Mouse (Mus musculus): ENCODE measurements around the gene Enpp5. TPM values are rescaled to one million over a fixed set of nuclear protein-coding genes. Genes with fewer than 3 reads are reported as not detected.

Gene Enpp5
- polyA plus RNA-seq, 1 experiment from 2014 or later, result 114 TPM

DNA sequence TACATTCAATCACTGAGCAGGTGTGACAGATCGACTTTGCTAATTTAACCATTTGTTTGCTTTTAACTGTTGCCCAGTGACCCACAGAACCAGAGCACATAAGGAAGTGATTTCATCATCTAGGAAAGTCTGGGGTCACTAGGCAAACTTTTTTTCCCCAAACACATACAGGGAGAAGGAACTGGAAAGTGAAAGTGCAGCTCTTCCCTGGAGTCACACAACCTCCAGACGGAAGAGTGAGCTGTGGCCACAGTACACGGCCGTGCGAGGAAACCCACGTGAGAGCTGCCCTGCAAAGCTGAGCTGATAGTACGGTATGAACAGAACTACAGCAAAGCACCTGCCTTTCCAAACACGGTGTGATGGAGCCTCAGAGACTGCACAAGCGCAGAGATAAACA, 22.3 kb downstream of the Enpp5 start:
- peaks cover 12% of the 10 kb centered on the region for H3K4me1 ChIP-seq
- no peak for ATAC-seq (ENCODE audit: low FRiP score)

DNA sequence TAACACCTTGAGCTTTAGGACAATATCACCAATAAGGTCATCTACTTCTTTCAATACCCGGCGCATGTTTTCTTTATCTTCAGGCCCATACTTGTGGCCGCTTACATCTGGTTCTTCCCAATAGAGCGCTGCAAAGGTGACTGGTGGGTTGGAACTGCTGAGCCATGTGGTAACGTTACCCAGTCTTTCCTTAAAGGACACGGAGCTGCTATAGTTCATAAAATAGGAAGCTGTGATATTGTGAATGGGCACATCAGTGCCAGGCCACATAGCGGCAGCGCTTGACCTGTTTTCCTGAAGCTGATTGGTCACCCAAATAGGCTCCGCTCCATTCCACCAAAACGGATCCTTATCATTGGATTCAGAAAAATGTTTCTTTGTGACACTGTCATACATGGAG, 23.3 kb downstream of the Enpp5 start:
- no peaks in the 10 kb centered on the region for H3K27me3 ChIP-seq (replicated peaks)
- no peak overlapping the region for H3K27ac ChIP-seq (replicated peaks)
- 94% methylated on average over 10 of the region's 10 CpGs for WGBS
- no peaks in the 10 kb centered on the region for H3K36me3 ChIP-seq
- H3K9ac ChIP-seq (replicated peaks), result no peak overlapping the region
- no peaks in the 10 kb centered on the region for H3K9me3 ChIP-seq (replicated peaks)
- no peak overlapping the region for H3K4me3 ChIP-seq (replicated peaks)
- peaks cover 12% of the 10 kb centered on the region for H3K4me1 ChIP-seq
- no peak for ATAC-seq (ENCODE audit: low FRiP score)
- no peak overlapping the region for H3K4me2 ChIP-seq

More for the DNA sequence above, 22.3 kb downstream of the Enpp5 start:
- no peak overlapping the region for H3K4me2 ChIP-seq
- H3K36me3 ChIP-seq, result no peaks in the 10 kb centered on the region
- no peak overlapping the region for H3K27ac ChIP-seq (replicated peaks)
- 84% methylated on average over 9 of the region's 9 CpGs for WGBS
- H3K9me3 ChIP-seq (replicated peaks), result no peaks in the 10 kb centered on the region
- no peaks in the 10 kb centered on the region for H3K27me3 ChIP-seq (replicated peaks)
- no peak overlapping the region for H3K9ac ChIP-seq (replicated peaks)
- H3K4me3 ChIP-seq (replicated peaks), result no peak overlapping the region

DNA sequence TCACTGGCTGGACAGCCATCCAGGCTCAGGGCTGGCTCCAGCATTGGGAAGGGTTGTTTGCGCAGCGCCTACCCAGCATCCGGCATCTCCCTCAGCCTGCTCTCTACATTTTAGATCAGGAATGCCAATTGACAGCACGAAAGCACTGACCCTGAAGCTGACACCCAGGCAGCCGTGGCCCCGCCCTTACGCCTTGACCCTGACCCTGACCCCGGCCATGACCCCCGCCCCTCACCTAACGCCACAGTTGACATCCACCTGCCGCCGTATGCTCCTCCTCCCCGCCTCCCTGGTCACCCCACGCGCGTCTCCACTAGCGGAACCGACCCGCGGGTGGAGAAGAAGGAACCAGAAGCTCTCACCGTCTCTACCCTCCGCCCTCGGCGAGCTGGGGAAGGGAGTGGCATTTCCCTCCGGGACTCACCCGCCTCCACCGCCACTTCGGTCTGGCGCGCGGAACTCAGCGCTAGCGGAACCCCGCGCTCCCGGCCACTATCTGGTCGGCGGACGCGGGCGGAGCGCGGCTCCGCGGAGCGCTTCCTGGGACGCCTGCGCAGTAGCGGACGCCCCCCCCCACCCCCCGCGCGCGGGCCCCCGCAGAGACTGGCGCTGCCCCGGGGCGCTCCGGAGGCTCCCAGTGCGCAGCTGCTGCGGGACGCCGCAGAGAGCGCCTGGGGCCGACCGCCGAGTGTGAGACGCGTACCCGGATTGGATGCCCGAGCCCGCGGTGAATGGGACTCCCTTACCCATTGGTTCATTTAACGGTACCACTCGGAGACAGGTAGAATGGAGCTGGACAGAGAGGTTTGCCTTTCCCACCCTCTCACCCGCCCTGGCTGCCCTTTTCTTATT, 26.9 kb downstream of the Enpp5 start, which contains the start of gene Enpp4:
Gene Enpp4, minus strand, starts transcription at position 523 of the 852 bp plus-strand sequence.
- under 1% methylated on average over 76 of the region's 76 CpGs for WGBS
- peak; percentile 98 for ATAC-seq (ENCODE audit: low FRiP score)

DNA sequence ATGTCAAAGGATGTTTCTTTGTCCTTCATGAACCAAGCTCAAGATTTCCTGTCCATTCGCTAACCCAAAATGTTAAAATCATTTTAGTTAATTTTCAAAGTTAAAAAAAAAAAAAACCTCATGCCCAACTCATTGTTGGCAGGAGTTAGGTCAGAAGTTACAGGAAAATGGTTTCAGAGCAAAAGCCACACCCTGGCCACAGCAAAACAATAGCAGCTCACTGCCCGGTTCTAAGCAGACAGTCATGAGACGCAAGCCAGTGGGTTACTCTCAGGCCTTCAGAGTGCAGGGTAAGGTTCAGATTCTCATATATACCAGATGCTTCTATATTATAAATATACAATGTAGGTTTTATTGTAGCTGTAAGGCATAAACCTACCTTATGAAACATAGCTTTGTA, 29.7 kb downstream of the Enpp5 start:
- ATAC-seq (ENCODE audit: low FRiP score), result no peak
- H3K9me3 ChIP-seq (replicated peaks), result no peaks in the 10 kb centered on the region
- no peaks in the 10 kb centered on the region for H3K36me3 ChIP-seq
- no peak overlapping the region for H3K4me2 ChIP-seq
- H3K27ac ChIP-seq (replicated peaks), result no peak overlapping the region
- H3K4me3 ChIP-seq (replicated peaks), result no peak overlapping the region
- WGBS, result 73% methylated on average over 3 of the region's 3 CpGs
- peaks cover 12% of the 10 kb centered on the region for H3K4me1 ChIP-seq
- no peaks in the 10 kb centered on the region for H3K27me3 ChIP-seq (replicated peaks)
- no peak overlapping the region for H3K9ac ChIP-seq (replicated peaks)

More for the DNA sequence above, 26.9 kb downstream of the Enpp5 start, which contains the start of gene Enpp4:
- H3K9ac ChIP-seq (replicated peaks), result peak within 1 kb of the TSS; percentile 67
- H3K27me3 ChIP-seq (replicated peaks), result no peaks in the 10 kb centered on the region
- peak within 1 kb of the TSS; percentile 66 for H3K27ac ChIP-seq (replicated peaks)
- H3K4me2 ChIP-seq, result peak within 1 kb of the TSS; percentile 86
- peak within 1 kb of the TSS; percentile 64 for H3K4me3 ChIP-seq (replicated peaks)
- no peaks in the 10 kb centered on the region for H3K36me3 ChIP-seq
- no peaks in the 10 kb centered on the region for H3K9me3 ChIP-seq (replicated peaks)
- H3K4me1 ChIP-seq, result peaks cover 12% of the 10 kb centered on the region

DNA sequence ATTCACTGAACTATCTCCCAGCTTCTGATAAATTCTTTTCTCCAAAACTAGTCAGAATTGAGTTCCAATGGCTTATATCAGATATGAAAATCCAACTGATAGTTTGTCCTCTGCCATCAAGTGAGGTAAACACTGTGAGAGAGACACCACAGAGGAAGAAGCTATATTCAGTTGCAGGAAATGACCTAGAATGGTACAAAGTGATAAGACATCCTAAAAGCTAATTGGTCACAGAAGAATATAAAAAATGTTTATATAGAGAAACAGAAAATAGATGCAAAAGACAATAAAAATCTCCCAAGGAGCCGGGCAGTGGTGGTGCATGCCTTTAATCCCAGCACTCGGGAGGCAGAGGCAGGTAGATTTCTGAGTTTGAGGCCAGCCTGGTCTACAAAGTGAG, 38.0 kb downstream of the Enpp5 start:
- 93% methylated on average over 2 of the region's 2 CpGs for WGBS
- no peaks in the 10 kb centered on the region for H3K9me3 ChIP-seq (replicated peaks)

DNA sequence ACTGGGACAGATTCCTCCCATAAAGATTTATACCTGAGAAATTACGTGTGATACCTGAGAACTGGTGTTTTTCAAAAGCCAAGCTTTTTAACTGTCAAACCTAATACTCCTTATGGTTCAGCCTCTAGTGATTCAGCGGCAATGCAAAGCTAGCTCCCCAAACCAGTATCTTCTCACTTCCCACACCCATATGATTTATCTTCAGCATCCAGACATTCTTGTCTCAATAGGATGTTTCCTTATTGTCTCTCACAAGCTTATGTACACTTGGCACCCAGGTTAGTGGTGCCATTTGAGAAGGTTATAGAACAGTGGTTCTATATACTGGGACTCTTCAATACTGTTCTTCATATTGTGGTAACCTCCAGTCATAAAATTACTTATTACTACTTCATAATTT, 39.1 kb downstream of the Enpp5 start:
- 73% methylated on average over 2 of the region's 2 CpGs for WGBS
- no peak overlapping the region for H3K4me3 ChIP-seq (replicated peaks)

More for the DNA sequence above, 38.0 kb downstream of the Enpp5 start:
- Histone ChIP-seq H3K4me2 (no peak overlapping the region), H3K27me3 (replicated peaks) (no peaks in the 10 kb centered on the region), H3K4me3 (replicated peaks) (no peak overlapping the region), H3K36me3 (no peaks in the 10 kb centered on the region), H3K27ac (replicated peaks) (no peak overlapping the region), H3K4me1 (no peaks in the 10 kb centered on the region), H3K9ac (replicated peaks) (no peak overlapping the region)
- ATAC-seq (ENCODE audit: low FRiP score), result no peak

DNA sequence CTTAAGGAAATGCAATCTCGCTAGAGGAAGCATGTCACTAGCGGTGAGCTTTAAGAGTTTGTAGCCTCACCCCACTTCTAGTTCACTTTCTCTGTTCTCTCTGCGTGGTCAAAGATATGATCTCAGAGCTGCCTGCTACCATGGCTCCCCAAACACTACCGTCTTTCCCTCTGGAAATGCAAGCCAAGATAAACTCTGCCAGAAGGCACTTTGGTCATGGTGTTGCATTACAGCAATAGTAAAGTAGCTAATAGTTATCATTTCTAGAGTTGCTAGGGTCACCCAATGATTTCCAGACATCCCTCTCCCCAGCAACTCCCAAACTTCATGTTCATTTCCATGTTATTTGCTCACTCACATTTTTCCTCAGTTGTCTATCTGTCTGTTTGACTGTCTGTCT, 39.6 kb downstream of the Enpp5 start:
- 87% methylated on average over 4 of the region's 4 CpGs for WGBS

More for the DNA sequence above, 39.1 kb downstream of the Enpp5 start:
- Histone ChIP-seq H3K27ac (replicated peaks) (no peak overlapping the region), H3K4me1 (no peaks in the 10 kb centered on the region), H3K9me3 (replicated peaks) (no peaks in the 10 kb centered on the region), H3K9ac (replicated peaks) (no peak overlapping the region), H3K36me3 (no peaks in the 10 kb centered on the region), H3K4me2 (no peak overlapping the region), H3K27me3 (replicated peaks) (no peaks in the 10 kb centered on the region)
- no peak for ATAC-seq (ENCODE audit: low FRiP score)

DNA sequence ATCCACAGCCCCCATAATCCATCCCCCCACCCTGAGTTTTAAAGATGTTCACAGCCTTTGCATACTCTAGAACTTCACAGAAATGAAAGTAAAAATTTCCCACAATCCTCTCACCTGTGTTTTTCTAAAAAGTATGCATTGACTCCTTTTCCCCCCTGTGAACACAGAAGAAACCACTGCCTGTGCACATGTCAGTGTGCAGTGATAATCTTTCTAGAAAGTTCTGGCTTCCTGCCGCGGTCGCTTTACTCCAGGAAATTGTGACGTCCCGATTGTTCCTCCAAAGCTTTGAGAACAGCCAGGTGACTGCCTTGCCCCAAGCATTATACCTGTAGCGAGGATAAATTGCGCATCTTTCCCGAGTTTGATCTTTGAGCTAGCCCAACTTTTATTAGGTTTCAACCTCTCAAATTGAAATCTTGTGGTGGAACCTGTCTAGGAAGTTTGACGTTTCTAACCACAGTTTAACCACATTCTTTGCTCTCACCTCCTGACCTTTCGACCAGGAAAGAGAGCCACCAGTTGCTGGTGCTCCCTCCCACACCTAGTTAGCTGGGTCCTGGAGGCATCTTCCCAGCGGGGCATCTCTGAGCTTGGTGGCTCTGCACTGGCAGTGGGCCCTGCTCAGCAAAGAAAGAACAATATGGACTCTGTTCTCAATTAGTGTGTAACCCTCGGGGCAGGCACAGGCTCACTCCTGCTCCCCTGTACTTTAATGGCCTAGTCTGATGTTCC, 42.9 kb downstream of the Enpp5 start:
- no peak for ATAC-seq (ENCODE audit: low FRiP score)

More for the DNA sequence above, 39.6 kb downstream of the Enpp5 start:
- no peak overlapping the region for H3K27ac ChIP-seq (replicated peaks)
- no peaks in the 10 kb centered on the region for H3K4me1 ChIP-seq
- no peak overlapping the region for H3K4me3 ChIP-seq (replicated peaks)
- H3K36me3 ChIP-seq, result no peaks in the 10 kb centered on the region
- ATAC-seq (ENCODE audit: low FRiP score), result no peak
- H3K9me3 ChIP-seq (replicated peaks), result no peaks in the 10 kb centered on the region
- H3K27me3 ChIP-seq (replicated peaks), result no peaks in the 10 kb centered on the region
- no peak overlapping the region for H3K9ac ChIP-seq (replicated peaks)
- H3K4me2 ChIP-seq, result no peak overlapping the region

DNA sequence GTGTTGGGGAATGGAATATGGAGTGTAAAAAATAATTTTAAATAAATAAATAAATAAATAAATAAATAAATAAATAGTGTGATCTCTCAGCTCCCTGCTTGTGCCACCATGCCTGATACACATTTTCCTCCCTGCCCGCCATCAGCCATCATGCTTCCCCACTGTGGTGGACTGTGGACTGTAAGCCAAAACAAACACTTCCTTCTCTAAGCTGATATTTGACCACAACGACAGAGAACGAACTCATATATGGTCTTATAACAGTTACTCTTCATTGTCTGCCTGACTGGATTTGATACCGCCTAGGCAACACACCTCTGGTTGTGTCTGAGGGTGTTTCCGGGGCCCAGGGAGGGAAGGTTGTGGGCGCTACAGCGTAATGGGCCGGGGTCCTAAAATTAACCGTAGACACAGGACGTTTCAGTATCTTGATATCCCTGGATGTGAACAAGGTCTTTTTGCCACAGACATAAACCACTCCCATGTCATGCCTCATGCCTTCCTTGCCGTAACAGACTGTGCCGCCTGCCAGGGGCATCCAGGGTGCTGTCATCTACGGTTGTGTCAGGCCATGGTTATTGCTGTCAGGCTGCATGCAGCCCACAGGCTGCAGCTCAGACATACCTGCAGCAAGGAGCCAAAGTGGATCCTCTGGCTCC, 50.6 kb downstream of the Enpp5 start:
- Histone ChIP-seq H3K27me3 (replicated peaks) (no peaks in the 10 kb centered on the region; the same call in 1 of the 2 replicates), H3K9me3 (replicated peaks) (no peaks in the 10 kb centered on the region), H3K9ac (replicated peaks) (no peak overlapping the region), H3K27ac (replicated peaks) (no peak overlapping the region), H3K4me1 (no peaks in the 10 kb centered on the region), H3K4me3 (replicated peaks) (no peak overlapping the region), H3K4me2 (no peak overlapping the region), H3K36me3 (no peaks in the 10 kb centered on the region)
- WGBS, result 91% methylated on average over 13 of the region's 13 CpGs
- no peak for ATAC-seq (ENCODE audit: low FRiP score)

More for the DNA sequence above, 42.9 kb downstream of the Enpp5 start:
- 85% methylated on average over 12 of the region's 12 CpGs for WGBS
- Histone ChIP-seq H3K9me3 (replicated peaks) (no peaks in the 10 kb centered on the region), H3K9ac (replicated peaks) (no peak overlapping the region), H3K27me3 (replicated peaks) (no peaks in the 10 kb centered on the region), H3K4me1 (no peaks in the 10 kb centered on the region), H3K4me2 (no peak overlapping the region), H3K27ac (replicated peaks) (no peak overlapping the region), H3K4me3 (replicated peaks) (no peak overlapping the region), H3K36me3 (no peaks in the 10 kb centered on the region)

DNA sequence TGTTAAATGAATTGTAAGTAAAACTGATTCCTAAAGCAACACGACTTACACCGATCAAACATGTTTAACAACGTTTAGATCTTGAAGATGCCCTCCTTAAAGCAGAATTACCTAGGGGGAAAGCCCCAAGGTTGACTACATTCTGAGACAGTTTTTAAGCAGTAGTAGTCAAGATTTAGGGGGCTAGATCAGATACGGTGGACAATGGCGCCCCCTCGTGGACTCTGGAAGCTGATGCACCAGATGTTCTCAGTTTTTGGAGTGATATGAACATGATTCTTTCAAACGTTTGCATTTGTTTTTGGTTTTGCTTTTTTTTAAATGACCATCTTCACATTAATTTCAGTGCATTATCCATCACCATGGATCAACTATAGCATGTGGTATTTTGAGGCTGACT, 51.8 kb downstream of the Enpp5 start:
- Histone ChIP-seq H3K27ac (replicated peaks) (no peak overlapping the region), H3K36me3 (no peaks in the 10 kb centered on the region), H3K9ac (replicated peaks) (no peak overlapping the region), H3K4me3 (replicated peaks) (no peak overlapping the region), H3K27me3 (replicated peaks) (no peaks in the 10 kb centered on the region; the same call in 1 of the 2 replicates), H3K9me3 (replicated peaks) (no peaks in the 10 kb centered on the region), H3K4me2 (no peak overlapping the region), H3K4me1 (no peaks in the 10 kb centered on the region)
- peak; percentile 63; the same call in 1 of the 2 replicates for ATAC-seq (ENCODE audit: low FRiP score)
- WGBS, result 15% methylated on average over 7 of the region's 7 CpGs

DNA sequence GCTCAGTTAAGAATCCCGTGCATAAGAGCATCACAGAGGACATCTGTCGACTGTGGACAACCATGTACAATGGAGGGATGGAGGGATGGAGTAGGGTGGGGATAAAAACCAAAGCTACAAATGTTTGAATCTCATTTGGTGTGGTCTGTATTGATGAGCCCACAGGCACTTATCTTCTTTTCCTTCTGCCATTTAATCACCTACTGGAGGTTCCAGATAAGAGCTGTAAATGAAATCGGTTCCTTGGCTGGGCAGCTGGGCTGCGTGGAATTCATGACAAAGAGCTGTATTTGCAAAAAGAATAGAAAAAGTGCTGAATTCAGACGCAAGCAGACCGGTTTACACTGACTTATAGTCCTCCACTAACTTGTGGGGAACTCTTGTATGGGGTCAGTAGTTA, 55.5 kb downstream of the Enpp5 start:
- H3K4me3 ChIP-seq (replicated peaks), result no peak overlapping the region
- 74% methylated on average over 6 of the region's 6 CpGs for WGBS
- no peak overlapping the region for H3K9ac ChIP-seq (replicated peaks)
- no peaks in the 10 kb centered on the region for H3K36me3 ChIP-seq
- H3K27ac ChIP-seq (replicated peaks), result no peak overlapping the region
- H3K27me3 ChIP-seq (replicated peaks), result no peaks in the 10 kb centered on the region; the same call in 1 of the 2 replicates
- no peaks in the 10 kb centered on the region for H3K9me3 ChIP-seq (replicated peaks)
- no peaks in the 10 kb centered on the region for H3K4me1 ChIP-seq
- no peak for ATAC-seq (ENCODE audit: low FRiP score)
- H3K4me2 ChIP-seq, result no peak overlapping the region

Measured in neural tube, embryonic 15.5 days (tissue).